24 mouse cellular contexts compared by ENCODE assay signal in genomic region chr13:94870461-94871186, GRCm38 (mm10). TPM values are rescaled to one million over a fixed set of nuclear protein-coding genes. Genes with fewer than 3 reads are reported as not detected.
A peak's percentile ranks its signal among the peaks of the same experiment; 100 is the strongest.
DNase-seq lines count a peak whose midpoint lies in the region; ATAC-seq and TF ChIP-seq lines count a peak whose summit lies in the region.
"Had no signal": no experiment of that assay in that cellular context is flagged by ENCODE, and none has a peak within 500 bp of the region (broad histone marks: within the 10 kb centered on the region; RNA-seq: fewer than 3 reads in every experiment).

No protein-coding gene starts in this region.

- TF ChIP-seq POLR2A in CH12.LX (IDR thresholded peaks at IDR 0.05; ENCODE audit: low read depth, low read length): no peak

- dilution Hi-C loops in CH12.LX (cut with MboI; ENCODE audit: extremely low pct_ligation_motif_present, extremely low pct_unique_long_range_greater_than_20kb, low sequenced_read_pairs): no loop called here

- H3K9me3 ChIP-seq in heart, embryonic 10.5 days: no peaks in the 10 kb centered on the region
- peaks cover 13% of the 10 kb centered on the region for H3K9me3 ChIP-seq in CH12.LX (replicated peaks; ENCODE audit: low read length)
- H3K9me3 ChIP-seq in hindbrain, embryonic 14.5 days (ENCODE audit: control insufficient read depth, low read length): no peaks in the 10 kb centered on the region
- H3K9me3 ChIP-seq: limb, embryonic 13.5 days; megakaryocyte, embryonic 14.5 days had no signal

- H3K4me1 ChIP-seq in heart, embryonic 10.5 days: peaks cover 23% of the 10 kb centered on the region
- peaks cover 0 to 11% of the 10 kb centered on the region in 2 experiments; a peak in 2 of 4 replicates for H3K4me1 ChIP-seq in CH12.LX (ENCODE audit: control insufficient read depth in 1 of 2, insufficient read depth in 2 of 2)
- H3K4me1 ChIP-seq in hindbrain, embryonic 14.5 days (replicated peaks; ENCODE audit: control insufficient read depth, insufficient read depth, low read length): peaks cover 6% of the 10 kb centered on the region; the same call in 1 of the 2 replicates

- peaks cover 97% of the 10 kb centered on the region for H3K27me3 ChIP-seq in heart, embryonic 10.5 days (ENCODE audit: insufficient read depth, poor library complexity, severe bottlenecking)
- no peaks in the 10 kb centered on the region for H3K27me3 ChIP-seq in CH12.LX (replicated peaks)
- H3K27me3 ChIP-seq in hindbrain, embryonic 14.5 days (ENCODE audit: control insufficient read depth, insufficient read depth, low read length): peaks cover 93% of the 10 kb centered on the region

- H3K9ac ChIP-seq in CH12.LX (ENCODE audit: insufficient read depth, low read depth): no peak overlapping the region
- no peak overlapping the region for H3K9ac ChIP-seq in hindbrain, embryonic 14.5 days
- H3K9ac ChIP-seq: limb, embryonic 13.5 days; liver, embryonic 14.5 days had no signal

- H3K27ac ChIP-seq in heart, embryonic 10.5 days: no peak overlapping the region
- no peak overlapping the region for H3K27ac ChIP-seq in CH12.LX (ENCODE audit: insufficient read depth, low read depth)
- 0 out of 2 replicates have a peak overlapping the region, but pooled peaks have one; percentile 32 for H3K27ac ChIP-seq in hindbrain, embryonic 14.5 days
- H3K27ac ChIP-seq: limb, embryonic 13.5 days; liver, embryonic 14.5 days had no signal

- TF ChIP-seq CTCF in CH12.LX (conservative IDR thresholded peaks at IDR 0.05 in 1 of 2, IDR thresholded peaks at IDR 0.05 in 1 of 2; ENCODE audit: low read depth in 2 of 2, low read length in 2 of 2): no peak

- ATAC-seq in hindbrain, embryonic 14.5 days (ENCODE audit: low FRiP score): no peak
- ATAC-seq: activated CD4-positive, CD25-positive, alpha-beta regulatory T cell, adult 4 months; Patski had no signal

- no peaks in the 10 kb centered on the region for H3K36me3 ChIP-seq in heart, embryonic 10.5 days
- no peaks in the 10 kb centered on the region for H3K36me3 ChIP-seq in CH12.LX (replicated peaks in 1 of 2; ENCODE audit: control insufficient read depth in 1 of 2, insufficient read depth in 1 of 2, low read length in 1 of 2)
- no peaks in the 10 kb centered on the region for H3K36me3 ChIP-seq in hindbrain, embryonic 14.5 days (replicated peaks; ENCODE audit: control insufficient read depth, insufficient read depth)
- H3K36me3 ChIP-seq: limb, embryonic 13.5 days had no signal

- WGBS in heart, embryonic 10.5 days: 1% methylated on average over 21 of the region's 21 CpGs
- 2% methylated on average over 21 of the region's 21 CpGs for WGBS in hindbrain, embryonic 14.5 days

- TF ChIP-seq EP300 in CH12.LX (IDR thresholded peaks at IDR 0.05; ENCODE audit: low read length): no peak

- no peak for TF ChIP-seq RAD21 in CH12.LX (IDR thresholded peaks at IDR 0.05; ENCODE audit: low read depth, low read length)

- no peaks in the 10 kb centered on the region for H3K79me2 ChIP-seq in CH12.LX (replicated peaks; ENCODE audit: control insufficient read depth, extremely low read depth, insufficient read depth, poor library complexity, severe bottlenecking)

- H3K4me3 ChIP-seq in heart, embryonic 10.5 days: no peak overlapping the region
- H3K4me3 ChIP-seq in CH12.LX (replicated peaks in 1 of 3; ENCODE audit: low read depth in 2 of 3, low read length in 2 of 3, poor library complexity in 1 of 3): no peak overlapping the region
- no peak overlapping the region for H3K4me3 ChIP-seq in hindbrain, embryonic 14.5 days (replicated peaks; ENCODE audit: low read length)
- H3K4me3 ChIP-seq: erythroblast, embryonic 14.5 days; limb, embryonic 13.5 days; megakaryocyte, embryonic 14.5 days had no signal

- in situ Hi-C loops in CH12.LX (cut with MboI; ENCODE audit: low pct_ligation_motif_present, low pct_unique_long_range_greater_than_20kb, low sequenced_read_pairs): no loop called here

- H3K4me2 ChIP-seq in CH12.LX (ENCODE audit: insufficient read depth, low read depth, poor library complexity, severe bottlenecking): peak overlapping the region; percentile 43
- H3K4me2 ChIP-seq in hindbrain, embryonic 14.5 days (replicated peaks): peak overlapping the region; percentile 6; the same call in 1 of the 2 replicates
- H3K4me2 ChIP-seq: limb, embryonic 13.5 days had no signal

- peak; percentile 86 for DNase-seq in heart, adult 11 months
- no peak for DNase-seq in heart, embryonic 10.5 days (ENCODE audit: low spot score)
- DNase-seq in CH12.LX (ENCODE audit: extremely low read depth): peak; percentile 17
- peak; percentile 36 for DNase-seq in embryo, embryonic 10 days (ENCODE audit: low spot score)
- DNase-seq in hindbrain, embryonic 14.5 days (ENCODE audit: low spot score): no peak
- DNase-seq in layer of hippocampus, adult 18-20 months (ENCODE audit: low spot score in 2 of 2): no peak
- DNase-seq in kidney, adult 8-10 months: no peak
- DNase-seq: adrenal gland, postnatal 14 days; B cell, adult 2 months; heart, postnatal 4 days; kidney, adult 11 months; kidney, postnatal 14 days; thymus, postnatal 25 days had no signal

TF ChIP-seq in CH12.LX, 34 proteins besides CTCF, POLR2A, EP300 and RAD21:
- TF ChIP-seq BHLHE40 (IDR thresholded peaks at IDR 0.05; ENCODE audit: low read depth, low read length) (peak; percentile 71), MAZ (IDR thresholded peaks at IDR 0.05; ENCODE audit: low read depth, low read length) (no peak)

RNA-seq across cellular contexts. Expression of gene Otp, which starts 4.8 kb away (rescaled TPM):
- polyA plus RNA-seq in heart, embryonic 10.5 days (2016; fragmentation: Nextera tagmentation; extraction: Ambion mirVana): not detected in 2 replicates
- total RNA-seq in CH12.LX (2012; rRNA removed): not detected in 2 replicates
- total RNA-seq in CH12.LX (2014; rRNA removed): not detected in 2 replicates
- polyA plus RNA-seq in CH12.LX (2012; ENCODE audit: insufficient read length, low read depth): not detected in 2 replicates
- 9.2 and 10.6 TPM in 2 replicates for polyA plus RNA-seq in hindbrain, embryonic 14.5 days (2014; fragmentation: Nextera tagmentation; extraction: Ambion mirVana)
- total RNA-seq in layer of hippocampus, adult 18-20 months (2021): not detected
- total RNA-seq: adrenal gland, postnatal 14 days; heart, postnatal 4 days; neutrophil, adult 5-6 weeks had no signal
- polyA plus RNA-seq: activated CD4-positive, CD25-positive, alpha-beta regulatory T cell, adult 4 months; erythroblast, embryonic 14.5 days; gonadal fat pad, adult 2 months; heart, embryonic 14.5 days; limb, embryonic 13.5 days; liver, embryonic 14.5 days; lung, embryonic 16.5 days; Patski; testis, adult 2 months had no signal

Comparison
In these comparisons a context has a peak if more than half of its experiments do, and no peak if none do; other contexts are left out.
1. DNase-seq: peak in heart, adult 11 months (single experiment), CH12.LX (single experiment) and embryo, embryonic 10 days (single experiment); none in heart, embryonic 10.5 days (single experiment), hindbrain, embryonic 14.5 days (single experiment), layer of hippocampus, adult 18-20 months (0 of 2) and kidney, adult 8-10 months (0 of 2).
2. RNA of gene Otp, which starts 4.8 kb away (polyA plus RNA-seq): 9.2 to 10.6 TPM in hindbrain, embryonic 14.5 days; not detected in heart, embryonic 10.5 days and not detected in CH12.LX; every median in the first group is over 10 times any median in the second.